Mouse (Mus musculus) olfactory bulb, adult 2 months (tissue): Measurements from ENCODE around the gene Il1r1.

Experiments used
- CTCF ChIP-seq: fragments of 200-500 bp; IDR thresholded peaks from 2 replicates; pipeline ENCODE4 v1.5.1; 2012; ENCODE audit warnings: low read depth, mild to moderate bottlenecking, low read length, moderate library complexity; ENCODE audit not compliant: insufficient read depth
- POLR2A ChIP-seq: fragments of 200-500 bp; IDR thresholded peaks from 2 replicates; pipeline ENCODE4 v1.6.1; 2012; ENCODE audit warnings: mild to moderate bottlenecking, low read depth, low read length, moderate library complexity; ENCODE audit not compliant: insufficient read depth

DNA sequence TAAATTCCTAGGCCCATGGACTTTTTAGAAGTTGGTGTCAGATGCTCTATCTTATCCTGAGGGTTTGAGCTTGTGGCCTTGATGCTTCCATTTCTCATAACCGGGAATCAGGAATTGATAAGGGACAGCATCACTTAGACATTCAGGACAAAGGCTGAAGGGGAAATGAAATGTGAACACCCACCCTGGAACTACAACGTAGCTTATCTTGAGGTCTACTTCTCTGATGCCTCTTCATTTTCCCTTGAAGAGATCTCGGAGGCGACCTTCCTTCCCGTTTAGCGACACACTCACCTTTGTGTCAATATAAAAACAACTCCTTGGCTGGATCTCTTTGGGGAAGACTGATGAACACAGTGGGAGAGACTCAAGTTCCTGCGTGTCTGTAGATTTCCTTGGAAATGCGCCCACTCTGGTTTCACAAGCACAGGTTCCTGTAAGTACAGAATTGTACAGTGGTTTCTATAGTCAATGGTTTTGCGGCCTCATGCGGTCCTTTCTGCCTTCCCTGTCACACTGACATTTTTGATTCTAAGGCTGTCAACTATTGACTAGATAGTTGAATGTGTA is 46.7 kb downstream of the Il1r1 start:
- TF ChIP-seq POLR2A: no peak
- TF ChIP-seq CTCF: no peak
